Mouse (Mus musculus) hindbrain, embryonic 16.5 days (tissue): ENCODE measurements around the gene Rbm42. TPM values are rescaled to one million over a fixed set of nuclear protein-coding genes. Genes with fewer than 3 reads are reported as not detected.

Experiments used
- ATAC-seq: fragments of 200-750 bp; cut with Nextera tagmentation; 2 replicates; pipeline ENCODE4 v1.8.0; 2017; ENCODE audit warnings: moderate TSS enrichment, moderate library complexity
- H3K27ac ChIP-seq: fragments of 300-500 bp; sonication (generic); 2 replicates; pipeline ENCODE4 v1.5.1; 2014; ENCODE audit warnings: low read depth, mild to moderate bottlenecking, control low read depth, low read length, moderate library complexity
- H3K27me3 ChIP-seq: fragments of 300-500 bp; sonication (generic); replicated peaks from 2 replicates; pipeline ENCODE4 v1.6.1; 2014; ENCODE audit warnings: low read length; ENCODE audit not compliant: control insufficient read depth, insufficient read depth
- H3K36me3 ChIP-seq: fragments of 300-500 bp; sonication (generic); 2 replicates; pipeline ENCODE4 v1.6.1; 2014; ENCODE audit warnings: mild to moderate bottlenecking, low read length, moderate library complexity, mixed read lengths; ENCODE audit not compliant: control insufficient read depth, insufficient read depth
- H3K4me1 ChIP-seq: fragments of 300-500 bp; sonication (generic); 2 replicates; pipeline ENCODE4 v1.6.1; 2014; ENCODE audit warnings: low read depth, low read length; ENCODE audit not compliant: control insufficient read depth, insufficient read depth
- H3K4me2 ChIP-seq: fragments of 300-500 bp; sonication (generic); 2 replicates; pipeline ENCODE4 v1.6.1; 2014; ENCODE audit warnings: mild to moderate bottlenecking, low read length, control low read depth, moderate library complexity
- H3K4me3 ChIP-seq: fragments of 300-500 bp; sonication (generic); 2 replicates; pipeline ENCODE4 v1.5.1; 2014; ENCODE audit warnings: mild to moderate bottlenecking, low read length, control low read depth, moderate library complexity
- H3K9ac ChIP-seq: fragments of 300-500 bp; sonication (generic); 2 replicates; pipeline ENCODE4 v1.6.1; 2014; ENCODE audit warnings: low read depth, mild to moderate bottlenecking, control low read depth, low read length, moderate library complexity
- H3K9me3 ChIP-seq: fragments of 300-500 bp; sonication (generic); 2 replicates; pipeline ENCODE4 v1.6.1; 2014; ENCODE audit warnings: mild to moderate bottlenecking, low read length, moderate library complexity; ENCODE audit not compliant: control insufficient read depth
- WGBS: fragments of 180-500 bp; shearing (Covaris S2); extraction: QIAGEN DNeasy Blood & Tissue Kit; methylation state at CpG from one replicate; pipeline ENCODE4 v1.1.7; 2014; 5-methylcytosine and 5-hydroxymethylcytosine counted together
- polyA plus RNA-seq: library from polyadenylated mRNA; unstranded; fragments of >200 nt; fragmentation: Nextera tagmentation; extraction: Ambion mirVana; gene quantifications from 2 replicates; pipeline ENCODE4 v1.2.1, GENCODE M21; 2015

Gene Rbm42
- polyA plus RNA-seq: 125 and 128 TPM in 2 replicates

DNA sequence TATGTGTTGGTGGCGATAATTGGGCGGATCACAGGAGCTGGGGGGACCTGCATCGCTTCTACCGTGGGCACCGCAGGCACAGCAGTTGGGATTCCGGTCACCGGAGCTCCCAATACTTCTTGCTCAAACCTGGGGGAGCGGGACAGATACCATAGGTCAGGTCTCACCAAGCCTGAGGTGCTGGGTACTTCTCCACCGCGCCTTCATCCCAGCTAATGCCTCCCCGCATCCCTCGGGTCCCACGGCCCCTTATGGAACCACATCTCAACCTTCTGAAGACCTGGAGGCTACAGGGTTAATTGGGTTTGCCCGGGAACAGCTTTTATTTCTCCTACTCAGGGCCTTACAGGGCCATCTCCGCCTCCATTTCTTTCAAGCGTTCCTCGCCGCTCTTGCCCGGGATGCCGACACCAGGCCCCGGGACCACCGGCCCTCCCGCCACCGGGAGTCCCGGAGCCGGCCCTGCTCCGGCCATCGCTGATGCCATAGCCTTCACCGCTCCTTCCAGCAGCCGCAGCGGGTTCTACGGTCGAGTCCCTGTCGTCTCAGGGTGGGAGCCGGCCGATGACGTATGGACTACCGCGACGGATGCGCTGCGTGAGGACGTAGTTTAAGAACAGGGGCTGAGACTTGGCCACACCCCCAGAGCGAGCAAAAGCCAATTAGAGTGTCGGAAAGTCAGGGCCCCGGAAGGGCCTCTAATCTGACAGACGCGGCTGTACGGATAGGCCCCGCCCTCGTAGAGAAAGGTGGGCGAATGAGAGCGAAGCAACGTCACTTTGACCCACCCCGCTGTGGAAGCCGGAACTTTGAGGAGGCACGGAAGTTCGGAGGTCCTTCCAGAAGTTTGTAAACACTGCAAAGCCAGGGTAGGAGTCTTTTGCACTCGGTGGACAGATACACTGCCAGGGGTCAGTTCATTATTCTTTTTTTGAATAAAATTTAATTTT lies at the start of gene Rbm42:
TSS of gene Rbm42 (minus strand) at position 727 of the 950 bp plus-strand sequence.
- Histone ChIP-seq H3K36me3 (peaks cover 18% of the 10 kb centered on the region), H3K9ac (peak within 1 kb of the TSS; percentile 96), H3K9me3 (no peaks in the 10 kb centered on the region), H3K4me1 (peaks cover 12% of the 10 kb centered on the region), H3K27ac (peak within 1 kb of the TSS; percentile 81), H3K4me3 (peak within 1 kb of the TSS; percentile 82), H3K4me2 (peak within 1 kb of the TSS; percentile 85), H3K27me3 (no peaks in the 10 kb centered on the region)
- ATAC-seq: peak; percentile 100
- 1% methylated on average over 59 of the region's 59 CpGs for WGBS

DNA sequence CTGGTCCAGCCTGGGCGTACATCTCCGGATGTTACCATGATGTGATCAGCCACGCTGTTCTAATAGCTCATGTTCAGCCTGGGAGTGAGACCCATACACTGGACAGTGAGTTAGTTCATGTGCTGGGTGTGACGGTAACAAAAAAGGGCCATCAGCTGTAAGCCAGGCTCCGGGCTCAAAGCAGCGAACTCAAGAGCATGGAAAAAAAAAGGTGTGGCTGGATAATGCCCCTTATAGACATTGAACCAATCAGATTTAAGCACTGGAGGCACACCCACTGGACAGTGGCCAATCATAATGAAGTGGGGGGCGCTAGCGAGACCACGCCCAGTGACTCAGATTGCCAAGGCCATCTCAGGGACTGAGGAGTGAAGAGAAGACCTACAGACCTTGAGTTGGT lies 48.5 kb upstream of the Rbm42 start, which contains the start of gene 2200002J24Rik:
TSS of gene 2200002J24Rik (plus strand) at position 338 of the 400 bp plus-strand sequence.
- no peak for ATAC-seq
- Histone ChIP-seq H3K4me2 (no peak within 1 kb of the TSS), H3K9me3 (no peaks in the 10 kb centered on the region), H3K27ac (no peak within 1 kb of the TSS), H3K4me3 (no peak within 1 kb of the TSS), H3K4me1 (no peaks in the 10 kb centered on the region), H3K9ac (no peak within 1 kb of the TSS), H3K27me3 (no peaks in the 10 kb centered on the region), H3K36me3 (no peaks in the 10 kb centered on the region)
- 39% methylated on average over 9 of the region's 9 CpGs for WGBS

- WGBS: 72% methylated on average over 5 of the region's 5 CpGs
- no peak overlapping the region for H3K4me3 ChIP-seq
- no peak for ATAC-seq
Observed at GRCm38 (mm10) chr7:30698101-30698500, 48.0 kb upstream of the Rbm42 start.

DNA sequence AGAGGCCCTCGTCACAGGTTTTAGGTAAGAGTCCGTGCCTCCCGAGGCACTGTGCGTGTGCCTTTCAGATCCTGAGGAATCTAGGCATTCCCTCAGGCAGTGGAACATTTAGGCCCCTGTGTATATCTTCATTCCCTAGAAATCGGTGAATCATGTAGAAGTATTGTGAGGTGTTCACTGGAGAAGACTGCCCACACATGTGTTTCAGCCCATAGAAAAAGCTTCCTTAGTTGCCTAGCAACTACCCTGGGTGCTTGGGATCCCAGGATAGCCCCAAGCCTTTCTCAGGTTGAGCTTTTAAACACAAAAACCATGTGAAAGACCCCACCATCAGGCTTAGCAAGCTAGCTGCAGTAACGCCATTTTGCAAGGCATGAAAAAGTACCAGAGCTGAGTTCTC lies 38.2 kb upstream of the Rbm42 start:
- no peaks in the 10 kb centered on the region; the same call in 1 of the 2 replicates for H3K4me1 ChIP-seq
- H3K27me3 ChIP-seq: peaks cover 8% of the 10 kb centered on the region
- ATAC-seq: no peak
- no peak overlapping the region for H3K27ac ChIP-seq
- H3K9ac ChIP-seq: no peak overlapping the region
- WGBS: 68% methylated on average over 6 of the region's 6 CpGs
- H3K9me3 ChIP-seq: no peaks in the 10 kb centered on the region
- no peak overlapping the region for H3K4me3 ChIP-seq
- H3K36me3 ChIP-seq: no peaks in the 10 kb centered on the region
- no peak overlapping the region for H3K4me2 ChIP-seq

More at GRCm38 (mm10) chr7:30698101-30698500, 48.0 kb upstream of the Rbm42 start:
- H3K4me1 ChIP-seq: no peaks in the 10 kb centered on the region
- no peaks in the 10 kb centered on the region for H3K36me3 ChIP-seq
- H3K9me3 ChIP-seq: no peaks in the 10 kb centered on the region
- no peak overlapping the region for H3K9ac ChIP-seq
- no peak overlapping the region for H3K4me2 ChIP-seq
- no peaks in the 10 kb centered on the region for H3K27me3 ChIP-seq
- H3K27ac ChIP-seq: no peak overlapping the region

- Histone ChIP-seq H3K4me1 (no peaks in the 10 kb centered on the region; the same call in 1 of the 2 replicates), H3K9me3 (no peaks in the 10 kb centered on the region), H3K27ac (no peak overlapping the region), H3K9ac (no peak overlapping the region), H3K4me3 (no peak overlapping the region), H3K4me2 (no peak overlapping the region), H3K27me3 (peaks cover 7% of the 10 kb centered on the region), H3K36me3 (no peaks in the 10 kb centered on the region)
- 85% methylated on average over 2 of the region's 2 CpGs for WGBS
- ATAC-seq: no peak
Observed at GRCm38 (mm10) chr7:30683425-30683824, 33.3 kb upstream of the Rbm42 start.

GRCm38 (mm10) chr7:30681897-30682296 lies 31.8 kb upstream of the Rbm42 start:
- Histone ChIP-seq H3K9me3 (no peaks in the 10 kb centered on the region), H3K27ac (no peak overlapping the region), H3K4me2 (no peak overlapping the region), H3K36me3 (no peaks in the 10 kb centered on the region), H3K4me1 (no peaks in the 10 kb centered on the region), H3K27me3 (no peaks in the 10 kb centered on the region; the same call in 1 of the 2 replicates), H3K4me3 (no peak overlapping the region), H3K9ac (no peak overlapping the region)
- no peak for ATAC-seq
- 64% methylated on average over 5 of the region's 5 CpGs for WGBS

- Histone ChIP-seq H3K27me3 (no peaks in the 10 kb centered on the region; the same call in 1 of the 2 replicates), H3K27ac (no peak overlapping the region), H3K9ac (no peak overlapping the region), H3K36me3 (no peaks in the 10 kb centered on the region), H3K9me3 (no peaks in the 10 kb centered on the region), H3K4me2 (no peak overlapping the region), H3K4me1 (no peaks in the 10 kb centered on the region), H3K4me3 (no peak overlapping the region)
- WGBS: 57% methylated on average over 5 of the region's 5 CpGs
- no peak for ATAC-seq
Observed at GRCm38 (mm10) chr7:30678263-30678975, 28.3 kb upstream of the Rbm42 start.

GRCm38 (mm10) chr7:30671480-30671879 lies 21.4 kb upstream of the Rbm42 start, which contains the start of gene Pmis2:
Gene Pmis2, minus strand, starts transcription at chr7:30671605.
- no peaks in the 10 kb centered on the region for H3K4me1 ChIP-seq
- no peak for ATAC-seq
- no peak within 1 kb of the TSS for H3K4me2 ChIP-seq
- H3K36me3 ChIP-seq: no peaks in the 10 kb centered on the region
- no peaks in the 10 kb centered on the region for H3K9me3 ChIP-seq
- WGBS: 68% methylated on average over 9 of the region's 9 CpGs
- H3K27ac ChIP-seq: no peak within 1 kb of the TSS
- no peaks in the 10 kb centered on the region; the same call in 1 of the 2 replicates for H3K27me3 ChIP-seq
- H3K9ac ChIP-seq: no peak within 1 kb of the TSS
- H3K4me3 ChIP-seq: no peak within 1 kb of the TSS

DNA sequence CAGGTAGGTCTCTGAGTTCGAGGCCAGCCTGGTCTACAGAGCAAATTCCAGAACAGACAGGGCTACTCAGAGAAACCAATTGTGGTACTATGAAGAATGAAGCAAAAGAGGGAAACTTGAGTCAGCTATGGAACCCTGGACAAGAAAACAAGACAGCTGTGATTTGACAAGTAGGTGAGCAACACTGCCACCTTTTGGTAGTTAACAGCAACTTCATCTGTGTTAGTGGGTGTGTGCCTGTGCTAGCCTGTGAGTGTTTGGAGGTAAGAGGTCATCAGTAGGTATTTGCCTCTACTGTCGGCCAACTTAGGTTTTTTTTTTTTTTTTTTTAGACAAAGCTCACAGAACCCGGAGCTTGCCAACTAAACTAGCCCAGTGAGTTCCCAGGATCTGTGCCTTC lies 19.1 kb upstream of the Rbm42 start:
- Histone ChIP-seq H3K36me3 (no peaks in the 10 kb centered on the region), H3K4me3 (no peak overlapping the region), H3K9me3 (no peaks in the 10 kb centered on the region), H3K27me3 (no peaks in the 10 kb centered on the region; the same call in 1 of the 2 replicates), H3K4me2 (no peak overlapping the region), H3K4me1 (peaks cover 9% of the 10 kb centered on the region), H3K27ac (no peak overlapping the region), H3K9ac (no peak overlapping the region)
- ATAC-seq: no peak
- WGBS: 37% methylated on average over 3 of the region's 3 CpGs
